Mouse (Mus musculus) midbrain, embryonic 13.5 days (tissue): Measurements from ENCODE around the gene Gas2l3. TPM values are rescaled to one million over a fixed set of nuclear protein-coding genes. Genes with fewer than 3 reads are reported as not detected.

Experiments
- ATAC-seq: fragments of 200-750 bp; cut with Nextera tagmentation; 2 replicates; pipeline ENCODE4 v1.8.0; 2017; ENCODE audit warnings: mild to moderate bottlenecking, moderate TSS enrichment, moderate library complexity
- H3K27ac ChIP-seq: fragments of 300-500 bp; sonication (generic); 2 replicates; pipeline ENCODE4 v1.5.1; 2015; ENCODE audit warnings: inconsistent platforms, mild to moderate bottlenecking, moderate library complexity
- H3K27me3 ChIP-seq: fragments of 300-500 bp; sonication (generic); 2 replicates; pipeline ENCODE4 v1.6.1; 2015; ENCODE audit warnings: mild to moderate bottlenecking, inconsistent platforms
- H3K36me3 ChIP-seq: fragments of 300-500 bp; sonication (generic); 2 replicates; pipeline ENCODE4 v1.6.1; 2015; ENCODE audit warnings: mild to moderate bottlenecking, inconsistent platforms
- H3K4me1 ChIP-seq: fragments of 300-500 bp; sonication (generic); replicated peaks from 2 replicates; pipeline ENCODE4 v1.6.1; 2015; ENCODE audit warnings: inconsistent platforms
- H3K4me2 ChIP-seq: fragments of 300-500 bp; sonication (generic); replicated peaks from 2 replicates; pipeline ENCODE4 v1.6.1; 2015; ENCODE audit warnings: moderate library complexity, mild to moderate bottlenecking, inconsistent platforms
- H3K4me3 ChIP-seq: fragments of 300-500 bp; sonication (generic); replicated peaks from 2 replicates; pipeline ENCODE4 v1.5.1; 2015; ENCODE audit warnings: mild to moderate bottlenecking, inconsistent platforms
- H3K9ac ChIP-seq: fragments of 300-500 bp; sonication (generic); replicated peaks from 2 replicates; pipeline ENCODE4 v1.6.1; 2015; ENCODE audit warnings: mild to moderate bottlenecking, inconsistent platforms
- H3K9me3 ChIP-seq: fragments of 300-500 bp; sonication (generic); 2 replicates; pipeline ENCODE4 v1.6.1; 2016; ENCODE audit warnings: mild to moderate bottlenecking, inconsistent platforms
- WGBS: fragments of 180-500 bp; shearing (Covaris S2); methylation state at CpG from one replicate; pipeline ENCODE4 v1.1.7; 2015; 5-methylcytosine and 5-hydroxymethylcytosine counted together
- polyA plus RNA-seq: library from polyadenylated mRNA; unstranded; fragments of >200 nt; fragmentation: Nextera tagmentation; extraction: Ambion mirVana; gene quantifications from 2 replicates; pipeline ENCODE4 v1.2.1, GENCODE M21; 2015

The Gas2l3 gene
- 6.8 and 7.3 TPM in 2 replicates for polyA plus RNA-seq

- Histone ChIP-seq H3K4me3 (peak within 1 kb of the TSS; percentile 63), H3K27me3 (peaks cover 73% of the 10 kb centered on the region), H3K9me3 (no peaks in the 10 kb centered on the region), H3K4me1 (peaks cover 11% of the 10 kb centered on the region), H3K4me2 (peak within 1 kb of the TSS; percentile 69), H3K9ac (peak within 1 kb of the TSS; percentile 73), H3K36me3 (no peaks in the 10 kb centered on the region), H3K27ac (no peak within 1 kb of the TSS)
- peak; percentile 98 for ATAC-seq
- WGBS: under 1% methylated on average over 39 of the region's 39 CpGs
These were observed at the start of gene Gas2l3 for GRCm38 (mm10) chr10:89443623-89444151. TSS of gene Gas2l3 (minus strand) at chr10:89443967.

- ATAC-seq: peak; percentile 63; the same call in 1 of the 2 replicates
- H3K4me1 ChIP-seq: peaks cover 10% of the 10 kb centered on the region; the same call in 1 of the 2 replicates
- H3K27ac ChIP-seq: no peak overlapping the region
- H3K4me2 ChIP-seq: no peak overlapping the region
- no peaks in the 10 kb centered on the region for H3K9me3 ChIP-seq
- WGBS: 11% methylated on average over 3 of the region's 3 CpGs
- H3K36me3 ChIP-seq: no peaks in the 10 kb centered on the region
- H3K9ac ChIP-seq: no peak overlapping the region
- no peak overlapping the region for H3K4me3 ChIP-seq
- peaks cover 13% of the 10 kb centered on the region; the same call in 1 of the 2 replicates for H3K27me3 ChIP-seq
These were observed 47.6 kb upstream of the Gas2l3 start for GRCm38 (mm10) chr10:89491321-89491720.

- WGBS: 88% methylated on average over 3 of the region's 3 CpGs
- H3K27ac ChIP-seq: no peak overlapping the region
These were observed 46.5 kb upstream of the Gas2l3 start for GRCm38 (mm10) chr10:89490250-89490649.

GRCm38 (mm10) chr10:89489459-89489858 lies 45.7 kb upstream of the Gas2l3 start:
- no peak overlapping the region for H3K9ac ChIP-seq
- ATAC-seq: no peak
- no peaks in the 10 kb centered on the region for H3K9me3 ChIP-seq
- H3K4me2 ChIP-seq: no peak overlapping the region
- peaks cover 8% of the 10 kb centered on the region; the same call in 1 of the 2 replicates for H3K27me3 ChIP-seq
- H3K27ac ChIP-seq: no peak overlapping the region
- H3K4me3 ChIP-seq: no peak overlapping the region
- no peaks in the 10 kb centered on the region for H3K36me3 ChIP-seq
- 88% methylated on average over 4 of the region's 4 CpGs for WGBS
- H3K4me1 ChIP-seq: peaks cover 10% of the 10 kb centered on the region; the same call in 1 of the 2 replicates

More at GRCm38 (mm10) chr10:89490250-89490649, 46.5 kb upstream of the Gas2l3 start:
- H3K27me3 ChIP-seq: peaks cover 13% of the 10 kb centered on the region; the same call in 1 of the 2 replicates
- H3K4me1 ChIP-seq: peaks cover 10% of the 10 kb centered on the region; the same call in 1 of the 2 replicates
- ATAC-seq: no peak
- H3K9me3 ChIP-seq: no peaks in the 10 kb centered on the region
- no peak overlapping the region for H3K4me2 ChIP-seq
- no peak overlapping the region for H3K9ac ChIP-seq
- no peaks in the 10 kb centered on the region for H3K36me3 ChIP-seq
- no peak overlapping the region for H3K4me3 ChIP-seq

- peak; percentile 71 for ATAC-seq
- Histone ChIP-seq H3K4me2 (no peak overlapping the region), H3K27me3 (peaks cover 2% of the 10 kb centered on the region; the same call in 1 of the 2 replicates), H3K36me3 (no peaks in the 10 kb centered on the region), H3K4me3 (no peak overlapping the region), H3K9me3 (no peaks in the 10 kb centered on the region), H3K27ac (no peak overlapping the region), H3K9ac (no peak overlapping the region), H3K4me1 (peaks cover 14% of the 10 kb centered on the region)
- 14% methylated on average over 4 of the region's 4 CpGs for WGBS
These were observed 43.4 kb upstream of the Gas2l3 start for GRCm38 (mm10) chr10:89486995-89487742.

GRCm38 (mm10) chr10:89484907-89485306 lies 41.1 kb upstream of the Gas2l3 start:
- Histone ChIP-seq H3K4me3 (no peak overlapping the region), H3K27me3 (peaks cover 2% of the 10 kb centered on the region; the same call in 1 of the 2 replicates), H3K9ac (no peak overlapping the region), H3K27ac (no peak overlapping the region), H3K36me3 (no peaks in the 10 kb centered on the region), H3K4me1 (peaks cover 16% of the 10 kb centered on the region), H3K9me3 (no peaks in the 10 kb centered on the region), H3K4me2 (no peak overlapping the region)
- no peak for ATAC-seq

GRCm38 (mm10) chr10:89483812-89484602 lies 40.2 kb upstream of the Gas2l3 start:
- no peaks in the 10 kb centered on the region for H3K9me3 ChIP-seq
- no peak overlapping the region for H3K4me3 ChIP-seq
- WGBS: 91% methylated on average over 18 of the region's 18 CpGs
- no peaks in the 10 kb centered on the region for H3K36me3 ChIP-seq
- H3K4me1 ChIP-seq: peaks cover 16% of the 10 kb centered on the region
- no peak overlapping the region for H3K9ac ChIP-seq
- no peak overlapping the region for H3K4me2 ChIP-seq
- ATAC-seq: no peak
- H3K27me3 ChIP-seq: no peaks in the 10 kb centered on the region
- H3K27ac ChIP-seq: no peak overlapping the region

GRCm38 (mm10) chr10:89483113-89483512 lies 39.3 kb upstream of the Gas2l3 start:
- 87% methylated on average over 14 of the region's 14 CpGs for WGBS
- H3K27me3 ChIP-seq: no peaks in the 10 kb centered on the region
- no peak overlapping the region for H3K9ac ChIP-seq
- no peak for ATAC-seq
- H3K4me2 ChIP-seq: no peak overlapping the region
- no peak overlapping the region for H3K4me3 ChIP-seq
- H3K9me3 ChIP-seq: no peaks in the 10 kb centered on the region
- H3K27ac ChIP-seq: no peak overlapping the region
- H3K36me3 ChIP-seq: no peaks in the 10 kb centered on the region
- peaks cover 16% of the 10 kb centered on the region for H3K4me1 ChIP-seq

- Histone ChIP-seq H3K9ac (no peak overlapping the region), H3K4me1 (peaks cover 13% of the 10 kb centered on the region), H3K27me3 (no peaks in the 10 kb centered on the region), H3K4me2 (peak overlapping the region; percentile 31), H3K36me3 (no peaks in the 10 kb centered on the region), H3K27ac (no peak overlapping the region), H3K4me3 (no peak overlapping the region), H3K9me3 (no peaks in the 10 kb centered on the region)
- 15% methylated on average over 10 of the region's 10 CpGs for WGBS
- peak; percentile 59; the same call in 1 of the 2 replicates for ATAC-seq
These were observed 38.4 kb upstream of the Gas2l3 start for GRCm38 (mm10) chr10:89482142-89482681.

GRCm38 (mm10) chr10:89481638-89482037 lies 37.9 kb upstream of the Gas2l3 start:
- no peak for ATAC-seq
- 21% methylated on average over 7 of the region's 7 CpGs for WGBS
- no peaks in the 10 kb centered on the region for H3K36me3 ChIP-seq
- H3K4me1 ChIP-seq: peaks cover 11% of the 10 kb centered on the region
- peak overlapping the region; percentile 31 for H3K4me2 ChIP-seq
- H3K9ac ChIP-seq: no peak overlapping the region
- no peak overlapping the region for H3K4me3 ChIP-seq
- H3K9me3 ChIP-seq: no peaks in the 10 kb centered on the region
- no peaks in the 10 kb centered on the region for H3K27me3 ChIP-seq
- no peak overlapping the region for H3K27ac ChIP-seq

GRCm38 (mm10) chr10:89478766-89479165 lies 35.0 kb upstream of the Gas2l3 start:
- Histone ChIP-seq H3K4me3 (no peak overlapping the region), H3K4me2 (no peak overlapping the region), H3K36me3 (no peaks in the 10 kb centered on the region), H3K9ac (no peak overlapping the region), H3K4me1 (peaks cover 11% of the 10 kb centered on the region), H3K27me3 (no peaks in the 10 kb centered on the region), H3K27ac (no peak overlapping the region), H3K9me3 (no peaks in the 10 kb centered on the region)
- no peak for ATAC-seq
- WGBS: 89% methylated on average over 8 of the region's 8 CpGs
